Mouse (Mus musculus) kidney, postnatal 0 days (tissue): Measurements from ENCODE around the gene Trim7. TPM values are rescaled to one million over a fixed set of nuclear protein-coding genes. Genes with fewer than 3 reads are reported as not detected.

ENCODE experiments used
- polyA plus RNA-seq: library from polyadenylated mRNA; unstranded; fragments of >200 nt; fragmentation: Nextera tagmentation; extraction: Ambion mirVana; gene quantifications from 2 replicates; pipeline ENCODE4 v1.2.1, GENCODE M21; 2015

The Trim7 gene
- polyA plus RNA-seq, 1 experiment from 2014 or later: 10.2 TPM

Other genes starting within 250 kb of the Trim7 start
- gene Rack1, start 25.8 kb upstream of the Trim7 start, polyA plus RNA-seq: 732 and 795 TPM in 2 replicates
- 5.2 and 5.3 TPM in 2 replicates for gene Trim41, start 8.8 kb upstream of the Trim7 start, polyA plus RNA-seq
- gene Gm12184, start 515 bp downstream of the Trim7 start, polyA plus RNA-seq: 4.4 and 10.3 TPM in 2 replicates
- gene Irgm1, start 45.5 kb downstream of the Trim7 start, polyA plus RNA-seq: 32.0 and 33.2 TPM in 2 replicates
- 0.24 and 0.43 TPM in 2 replicates for gene Gm5431, start 76.1 kb downstream of the Trim7 start, polyA plus RNA-seq
- 5.0 and 5.7 TPM in 2 replicates for gene Psme2b, start 120.0 kb downstream of the Trim7 start, polyA plus RNA-seq
- 0.09 TPM in 2 replicates for gene Olfr56, start 152.7 kb downstream of the Trim7 start, polyA plus RNA-seq
- gene 9930111J21Rik1, start 153.3 kb downstream of the Trim7 start, polyA plus RNA-seq: 0.50 and 0.92 TPM in 2 replicates
- gene Gm12185, start 166.1 kb downstream of the Trim7 start, polyA plus RNA-seq: not detected in 2 replicates
- gene Tgtp1, start 168.0 kb downstream of the Trim7 start, polyA plus RNA-seq: 4.9 and 5.5 TPM in 2 replicates
- 0.68 TPM in 2 replicates for gene 9930111J21Rik2, start 225.1 kb downstream of the Trim7 start, polyA plus RNA-seq
- 1.6 and 2.2 TPM in 2 replicates for gene Tgtp2, start 238.1 kb downstream of the Trim7 start, polyA plus RNA-seq